Mouse (Mus musculus) erythroblast, embryonic 14.5 days (primary cell): ENCODE results near the gene Tmem51.

Source experiments
- GATA1 ChIP-seq: IDR thresholded peaks from 2 replicates; pipeline ENCODE4 v1.6.1; 2012; ENCODE audit warnings: low read length, inconsistent platforms, mixed read lengths
- TAL1 ChIP-seq: IDR thresholded peaks from 3 replicates; pipeline ENCODE4 v1.6.1; 2012; ENCODE audit warnings: low read length, inconsistent platforms, mixed read lengths

DNA sequence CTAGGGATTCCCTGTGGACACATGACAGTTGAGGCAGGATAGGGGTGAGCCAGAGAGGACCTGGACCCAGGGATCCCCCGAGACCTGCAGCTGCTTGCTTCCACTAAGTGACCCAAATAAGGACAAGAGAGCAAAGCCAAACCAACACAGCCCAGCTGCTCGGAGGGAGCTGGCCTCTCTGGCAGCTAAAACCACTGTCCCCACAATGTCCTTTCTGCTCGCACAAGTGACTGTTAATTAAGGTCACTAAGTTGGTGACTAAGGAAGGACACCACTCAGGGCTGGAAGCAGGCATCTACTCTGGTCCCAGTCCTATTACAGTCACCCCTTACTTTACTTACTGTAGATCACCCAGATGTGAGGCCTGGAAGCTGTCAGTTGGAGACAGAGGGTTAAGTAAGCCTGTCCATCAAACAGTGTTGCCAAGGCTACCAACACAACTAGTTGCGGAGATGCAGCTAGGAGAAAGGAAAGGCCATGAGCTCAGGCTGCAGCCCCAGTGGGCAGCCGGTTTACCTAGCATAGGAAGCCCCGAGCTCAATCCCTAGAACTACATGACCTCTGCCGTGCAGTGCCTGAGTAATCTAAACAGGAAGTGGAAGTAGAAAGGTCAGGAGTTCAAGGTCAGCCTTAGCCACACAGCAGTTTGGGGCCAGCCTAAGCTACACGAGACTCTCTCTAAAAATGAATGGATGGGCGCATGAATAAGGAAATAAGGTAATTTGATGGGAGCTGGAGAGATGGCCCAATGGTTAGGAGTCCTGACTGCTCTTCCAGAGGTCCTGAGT, 30.2 kb downstream of the Tmem51 start:
- TF ChIP-seq TAL1 (no peak), GATA1 (no peak)
